Mouse (Mus musculus) heart, postnatal 0 days (tissue): ENCODE data around the gene Mab21l2. TPM values are rescaled to one million over a fixed set of nuclear protein-coding genes. Genes with fewer than 3 reads are reported as not detected.

Experiments used
- ATAC-seq: fragments of 200-750 bp; cut with Nextera tagmentation; 2 replicates; pipeline ENCODE4 v1.8.0; 2017; ENCODE audit warnings: low read depth, moderate number of reproducible peaks, moderate library complexity; ENCODE audit not compliant: insufficient read depth
- DNase-seq: peaks from one replicate; pipeline ENCODE4 v3.0.0-alpha.2; 2016; ENCODE audit warnings: low spot score
- H3K27ac ChIP-seq: fragments of 300-500 bp; sonication (generic); 2 replicates; pipeline ENCODE4 v1.5.1; 2014; ENCODE audit warnings: low read depth, mild to moderate bottlenecking
- H3K27me3 ChIP-seq: fragments of 300-500 bp; sonication (generic); 2 replicates; pipeline ENCODE4 v1.6.1; 2014; ENCODE audit warnings: low read length, mixed read lengths; ENCODE audit not compliant: control insufficient read depth, insufficient read depth
- H3K36me3 ChIP-seq: fragments of 300-500 bp; sonication (generic); replicated peaks from 2 replicates; pipeline ENCODE4 v1.6.1; 2014; ENCODE audit warnings: low read length, mixed read lengths; ENCODE audit not compliant: control insufficient read depth, insufficient read depth
- H3K4me1 ChIP-seq: fragments of 300-500 bp; sonication (generic); 2 replicates; pipeline ENCODE4 v1.6.1; 2014; ENCODE audit warnings: antibody characterized with exemption; ENCODE audit not compliant: control insufficient read depth, insufficient read depth
- H3K4me2 ChIP-seq: fragments of 300-500 bp; sonication (generic); 2 replicates; pipeline ENCODE4 v1.6.1; 2014; ENCODE audit warnings: low read depth, mild to moderate bottlenecking, low read length, moderate library complexity
- H3K4me3 ChIP-seq: fragments of 300-500 bp; sonication (generic); 2 replicates; pipeline ENCODE4 v1.5.1; 2014; ENCODE audit warnings: low read depth, low read length
- H3K9ac ChIP-seq: fragments of 300-500 bp; sonication (generic); replicated peaks from 2 replicates; pipeline ENCODE4 v1.6.1; 2014; ENCODE audit warnings: low read depth, low read length, mixed read lengths
- H3K9me3 ChIP-seq: fragments of 300-500 bp; sonication (generic); replicated peaks from 2 replicates; pipeline ENCODE4 v1.6.1; 2016; ENCODE audit warnings: low read length; ENCODE audit not compliant: control insufficient read depth
- CTCF ChIP-seq: IDR thresholded peaks from 2 replicates; pipeline ENCODE4 v1.5.1; 2016; ENCODE audit warnings: antibody characterized with exemption, control low read depth, low read depth
- EP300 ChIP-seq: IDR thresholded peaks from 2 replicates; pipeline ENCODE4 v1.6.1; 2016; ENCODE audit warnings: antibody characterized with exemption, low read depth
- WGBS: fragments of 180-500 bp; shearing (Covaris S2); extraction: QIAGEN DNeasy Blood & Tissue Kit; methylation state at CpG from one replicate; pipeline ENCODE4 v1.1.7; 2014; 5-methylcytosine and 5-hydroxymethylcytosine counted together
- polyA plus RNA-seq: library from polyadenylated mRNA; unstranded; fragments of >200 nt; fragmentation: Nextera tagmentation; extraction: Ambion mirVana; gene quantifications from 2 replicates; pipeline ENCODE4 v1.2.1, GENCODE M21; 2015
- total RNA-seq: library from RNA; depleted of rRNA; stranded (reverse); fragments of >200 nt; gene quantifications from 2 replicates; pipeline ENCODE4 v1.2.3, GENCODE M21; 2014; ENCODE audit warnings: low replicate concordance

The Mab21l2 gene
- total and polyA plus RNA-seq, 2 experiments from 2014 or later = 0.27 to 0.53 TPM

DNA sequence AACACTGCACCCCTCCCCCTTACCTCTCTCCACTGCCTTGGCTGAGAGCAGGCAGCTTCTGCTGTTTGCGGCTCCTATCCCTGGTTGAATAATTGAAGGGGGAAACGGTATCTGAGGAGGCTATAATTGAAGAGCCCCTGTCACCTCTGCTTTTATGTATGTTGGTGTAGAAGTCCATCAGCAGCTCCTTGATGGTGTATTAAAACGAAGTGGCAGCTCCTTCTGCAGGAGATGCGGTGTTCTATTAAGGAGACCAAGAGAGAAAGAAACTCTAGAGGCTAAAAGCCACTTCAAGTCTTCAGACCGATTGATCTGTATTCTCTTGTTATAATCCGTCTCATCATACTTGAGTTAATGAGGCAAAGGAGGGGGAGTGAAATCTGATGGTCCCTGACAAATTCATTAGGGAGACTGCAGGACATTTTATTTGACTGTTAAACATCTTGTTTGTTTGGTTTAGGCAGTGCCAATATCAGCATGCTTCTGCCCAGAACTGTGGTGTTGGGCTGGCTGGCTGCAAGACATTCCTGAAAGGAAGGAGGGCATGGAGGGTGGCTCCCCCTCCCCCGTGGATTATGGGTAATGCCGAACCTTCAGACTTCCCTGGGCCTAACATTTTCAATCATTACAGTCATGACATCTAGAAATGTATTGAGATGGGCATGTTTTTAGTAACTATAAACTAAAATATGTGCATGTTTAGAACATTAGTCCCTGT is 2.7 kb upstream of the Mab21l2 start:
- ATAC-seq = no peak
- no peaks in the 10 kb centered on the region for H3K36me3 ChIP-seq
- no peak for DNase-seq
- peaks cover 15% of the 10 kb centered on the region; the same call in 1 of the 2 replicates for H3K4me1 ChIP-seq
- no peak overlapping the region for H3K9ac ChIP-seq
- no peak overlapping the region for H3K4me3 ChIP-seq
- H3K4me2 ChIP-seq = no peak overlapping the region
- WGBS = 66% methylated on average over 8 of the region's 8 CpGs
- TF ChIP-seq EP300 (no peak), CTCF (no peak)
- H3K9me3 ChIP-seq = no peaks in the 10 kb centered on the region
- peaks cover 53% of the 10 kb centered on the region for H3K27me3 ChIP-seq
- no peak overlapping the region for H3K27ac ChIP-seq

DNA sequence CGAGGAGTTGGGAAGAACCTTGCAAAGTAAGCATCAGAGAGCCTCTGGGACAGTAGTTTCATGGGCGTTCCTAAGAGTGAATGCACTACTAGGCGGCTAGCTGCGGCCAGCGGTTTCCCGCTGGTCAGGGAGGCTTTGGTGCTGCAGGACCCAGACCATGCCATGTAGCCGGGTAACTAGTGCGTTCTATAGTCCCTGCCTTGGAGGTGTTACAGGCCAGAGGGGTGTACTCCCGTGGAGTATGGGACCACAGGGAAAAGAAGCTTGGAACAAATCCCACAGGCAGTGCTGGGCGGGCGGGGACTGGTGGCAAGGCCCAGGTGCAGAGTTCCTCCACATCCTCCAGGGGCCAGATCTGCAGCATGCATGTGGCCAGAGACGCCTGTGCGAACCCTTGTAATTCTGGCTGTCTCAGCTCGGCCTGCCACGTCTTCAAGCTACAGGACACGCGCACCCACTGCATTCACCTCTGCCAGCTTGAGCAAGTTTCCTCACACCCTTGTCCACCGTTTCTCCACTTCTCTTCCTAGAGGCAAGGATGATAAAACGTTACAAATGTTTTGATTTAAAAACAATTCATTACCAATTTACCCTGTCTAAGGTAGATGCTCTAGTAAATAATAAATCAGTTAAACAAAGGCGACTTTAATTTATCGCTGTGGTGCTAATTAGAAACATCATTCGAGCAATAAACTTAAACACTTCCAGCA is 2.0 kb upstream of the Mab21l2 start:
- no peak overlapping the region for H3K4me3 ChIP-seq
- no peak overlapping the region for H3K4me2 ChIP-seq
- H3K9me3 ChIP-seq = no peaks in the 10 kb centered on the region
- H3K9ac ChIP-seq = no peak overlapping the region
- H3K4me1 ChIP-seq = peaks cover 19% of the 10 kb centered on the region; the same call in 1 of the 2 replicates
- peaks cover 57% of the 10 kb centered on the region for H3K27me3 ChIP-seq
- H3K27ac ChIP-seq = no peak overlapping the region
- 33% methylated on average over 22 of the region's 22 CpGs for WGBS
- no peak for ATAC-seq
- H3K36me3 ChIP-seq = no peaks in the 10 kb centered on the region
- DNase-seq = no peak
- TF ChIP-seq CTCF (no peak), EP300 (no peak)

DNA sequence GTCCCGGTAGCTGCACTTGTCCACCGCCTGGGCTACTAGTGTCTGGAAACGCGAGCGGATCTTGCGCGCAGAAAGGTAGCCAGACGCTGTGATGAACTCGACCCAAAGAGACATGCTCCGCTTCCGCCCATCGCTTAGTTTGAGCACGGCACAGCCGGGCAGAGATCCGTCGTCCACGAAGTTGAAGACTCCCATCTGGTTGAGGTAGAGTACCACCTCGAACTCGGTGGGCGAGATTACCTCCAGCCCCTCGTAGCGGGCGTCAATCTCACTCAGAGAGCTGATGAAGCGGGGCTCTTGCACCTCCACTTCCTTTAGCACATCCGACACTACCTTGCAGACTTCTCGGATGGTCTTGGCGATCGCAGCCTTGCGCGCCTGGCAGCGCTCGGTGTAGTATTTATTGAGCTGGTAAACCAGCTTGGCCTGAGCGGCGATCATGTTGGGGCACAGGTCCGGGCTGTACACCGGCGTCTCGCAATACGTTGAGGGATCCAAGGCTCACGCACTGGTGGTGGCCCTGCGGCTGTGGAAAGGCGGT is 1.1 kb downstream of the Mab21l2 start:
- TF ChIP-seq EP300 = no peak
- no peak overlapping the region for H3K27ac ChIP-seq

DNA sequence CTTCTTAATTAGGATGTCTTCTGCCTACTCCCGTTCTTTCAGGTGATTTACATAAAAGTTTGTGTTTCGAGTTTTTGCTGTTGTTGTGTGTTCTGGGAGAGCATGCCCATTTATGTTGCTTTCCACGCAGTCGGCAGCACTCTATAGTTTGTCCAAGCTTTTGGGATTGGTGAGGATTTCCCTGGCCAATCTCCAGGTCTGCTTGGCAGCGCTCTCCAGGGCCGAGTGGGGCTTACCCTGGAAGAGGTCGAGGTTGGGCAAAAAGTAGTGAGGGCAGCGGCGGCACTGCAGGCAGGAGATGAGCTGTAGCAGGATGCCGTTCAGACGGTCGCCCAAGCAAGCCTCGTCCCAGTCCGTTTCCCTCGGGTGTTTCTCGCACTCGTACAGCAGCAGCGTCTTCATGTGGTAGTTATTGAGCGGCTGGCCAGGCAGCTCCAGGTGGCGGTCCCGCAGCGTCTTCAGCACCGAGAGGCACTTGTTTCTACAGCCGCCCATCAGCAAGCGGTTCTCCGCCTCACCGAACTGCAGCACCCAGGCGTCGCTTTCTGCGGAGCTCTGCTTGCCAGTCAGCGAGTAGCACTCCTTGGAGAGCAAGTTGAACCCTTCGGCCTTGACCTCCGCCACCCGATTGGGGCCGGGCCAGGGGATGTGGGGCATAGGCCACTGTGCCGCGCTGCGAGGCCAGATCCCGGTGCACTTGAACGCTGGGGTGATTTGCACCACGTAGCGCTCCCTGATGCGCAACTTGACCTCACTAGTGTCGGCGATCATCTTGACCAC is 1.8 kb downstream of the Mab21l2 start:
- DNase-seq (peak; percentile 40), ATAC-seq (peak; percentile 42; the same call in 1 of the 2 replicates)
- Histone ChIP-seq H3K4me2 (peak overlapping the region; percentile 73), H3K4me3 (peak overlapping the region; percentile 54), H3K4me1 (peaks cover 19% of the 10 kb centered on the region; the same call in 1 of the 2 replicates), H3K36me3 (no peaks in the 10 kb centered on the region), H3K27ac (no peak overlapping the region), H3K9ac (0 out of 2 replicates have a peak overlapping the region, but pooled peaks have one; percentile 24), H3K27me3 (peaks cover 56% of the 10 kb centered on the region), H3K9me3 (no peaks in the 10 kb centered on the region)
- TF ChIP-seq CTCF = no peak
- TF ChIP-seq EP300 = no peak
- under 1% methylated on average over 45 of the region's 45 CpGs for WGBS

More for the DNA sequence above, 1.1 kb downstream of the Mab21l2 start:
- peak; percentile 18; the same call in 1 of the 2 replicates for ATAC-seq
- peak overlapping the region; percentile 54 for H3K4me3 ChIP-seq
- peaks cover 19% of the 10 kb centered on the region; the same call in 1 of the 2 replicates for H3K4me1 ChIP-seq
- DNase-seq = no peak
- no peaks in the 10 kb centered on the region for H3K9me3 ChIP-seq
- H3K36me3 ChIP-seq = no peaks in the 10 kb centered on the region
- 2% methylated on average over 42 of the region's 42 CpGs for WGBS
- 0 out of 2 replicates have a peak overlapping the region, but pooled peaks have one; percentile 24 for H3K9ac ChIP-seq
- peaks cover 62% of the 10 kb centered on the region for H3K27me3 ChIP-seq
- peak overlapping the region; percentile 73 for H3K4me2 ChIP-seq

DNA sequence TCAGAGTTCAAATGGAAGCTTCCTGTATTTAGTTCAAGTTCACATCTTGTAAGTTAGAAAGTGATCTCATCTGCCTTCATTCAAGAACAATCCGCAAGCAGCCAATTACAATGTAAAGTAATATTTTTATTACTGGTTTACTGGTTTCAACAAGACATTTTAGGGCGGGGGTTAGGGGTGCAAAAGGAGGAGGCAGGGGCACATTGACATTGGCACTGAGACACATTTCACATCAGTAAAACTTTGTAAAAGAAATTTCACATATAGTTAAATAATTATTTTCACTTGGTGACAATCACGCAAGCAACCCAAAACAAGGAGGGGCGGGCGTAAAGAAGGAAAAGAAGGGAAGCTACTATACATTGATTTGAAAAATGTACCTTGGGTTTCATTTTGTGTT is 2.5 kb downstream of the Mab21l2 start:
- no peak for ATAC-seq
- Histone ChIP-seq H3K4me3 (peak overlapping the region; percentile 54), H3K4me1 (peaks cover 19% of the 10 kb centered on the region; the same call in 1 of the 2 replicates), H3K36me3 (no peaks in the 10 kb centered on the region), H3K27ac (no peak overlapping the region), H3K4me2 (peak overlapping the region; percentile 73), H3K27me3 (peaks cover 49% of the 10 kb centered on the region), H3K9me3 (no peaks in the 10 kb centered on the region), H3K9ac (no peak overlapping the region)
- WGBS = 36% methylated on average over 5 of the region's 5 CpGs
- DNase-seq = peak; percentile 36
- TF ChIP-seq EP300 (no peak), CTCF (no peak)
